Mouse (Mus musculus): ENCODE results near the gene Zfp827.

DNA sequence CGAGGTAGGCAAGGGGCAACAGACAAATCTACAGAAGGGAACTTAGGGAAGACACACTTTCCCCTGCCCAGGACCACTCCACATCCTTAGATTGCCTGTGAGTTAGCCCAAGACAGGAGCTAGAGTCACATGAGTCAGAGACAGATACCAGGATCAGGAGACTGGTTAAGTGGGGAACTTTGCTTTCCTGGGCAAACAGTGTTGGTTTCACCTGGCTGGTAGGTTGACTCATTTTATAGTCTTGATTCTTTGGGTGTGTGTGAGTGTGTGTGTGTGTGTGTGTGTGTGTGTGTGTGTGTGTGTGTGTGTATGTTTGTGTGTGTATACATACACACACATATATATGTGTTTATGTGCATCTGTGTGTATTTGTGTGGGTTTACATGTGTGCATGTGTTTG lies 93.4 kb downstream of the Zfp827 start:
- TF ChIP-seq EP300 (optimal IDR thresholded peaks at IDR 0.05) (no peak), CTCF (IDR thresholded peaks at IDR 0.05; ENCODE audit: low read depth) (no peak)
